Mouse (Mus musculus): ENCODE measurements around the gene AB124611. TPM values are rescaled to one million over a fixed set of nuclear protein-coding genes. Genes with fewer than 3 reads are reported as not detected.
"Not testable (repeated sequence)": the region's sequence is repeated elsewhere in the genome, so short reads cannot be mapped to it uniquely, and the experiment has no call there.

The AB124611 gene
- polyA plus RNA-seq (2014; fragmentation: Nextera tagmentation; extraction: Ambion mirVana), result 5.9 and 6.0 TPM in 2 replicates

- H3K9ac ChIP-seq (replicated peaks; ENCODE audit: low read depth, low read length), result no peak within 1 kb of the TSS
- no peaks in the 10 kb centered on the region for H3K9me3 ChIP-seq (ENCODE audit: control insufficient read depth, low read depth, low read length)
- peak within 1 kb of the TSS; percentile 21; the same call in 1 of the 2 replicates for H3K27ac ChIP-seq (ENCODE audit: low read length)
- 54% methylated on average over 14 of the region's 14 CpGs for WGBS
- ATAC-seq (ENCODE audit: insufficient number of reproducible peaks, insufficient read depth, low FRiP score, low read depth), result no peak
- H3K4me2 ChIP-seq (replicated peaks; ENCODE audit: low read depth, low read length), result no peak within 1 kb of the TSS
- H3K4me1 ChIP-seq (ENCODE audit: control insufficient read depth, insufficient read depth, low read length), result no peaks in the 10 kb centered on the region
- no peaks in the 10 kb centered on the region for H3K27me3 ChIP-seq (ENCODE audit: control insufficient read depth, insufficient read depth, low read length)
- H3K36me3 ChIP-seq (ENCODE audit: control insufficient read depth, insufficient read depth, low read length), result no peaks in the 10 kb centered on the region
- no peak within 1 kb of the TSS for H3K4me3 ChIP-seq (ENCODE audit: low read depth, low read length)
These were observed at the start of gene AB124611 for GRCm38 (mm10) chr9:21525937-21526633. Gene AB124611, plus strand, starts transcription at chr9:21526176.

- Histone ChIP-seq H3K4me3 (ENCODE audit: low read depth, low read length) (no peak overlapping the region), H3K4me1 (ENCODE audit: control insufficient read depth, insufficient read depth, low read length) (no peaks in the 10 kb centered on the region), H3K9ac (replicated peaks; ENCODE audit: low read depth, low read length) (no peak overlapping the region), H3K36me3 (ENCODE audit: control insufficient read depth, insufficient read depth, low read length) (peaks cover 73% of the 10 kb centered on the region), H3K27me3 (ENCODE audit: control insufficient read depth, insufficient read depth, low read length) (no peaks in the 10 kb centered on the region), H3K27ac (ENCODE audit: low read length) (no peak overlapping the region), H3K9me3 (ENCODE audit: control insufficient read depth, low read depth, low read length) (no peaks in the 10 kb centered on the region), H3K4me2 (replicated peaks; ENCODE audit: low read depth, low read length) (no peak overlapping the region)
- 95% methylated on average over 6 of the region's 6 CpGs for WGBS
- ATAC-seq (ENCODE audit: insufficient number of reproducible peaks, insufficient read depth, low FRiP score, low read depth), result no peak
These were observed 48.3 kb upstream of the AB124611 start for GRCm38 (mm10) chr9:21477707-21478106.

GRCm38 (mm10) chr9:21484065-21484464 lies 41.9 kb upstream of the AB124611 start:
- Histone ChIP-seq H3K27me3 (ENCODE audit: control insufficient read depth, insufficient read depth, low read length) (no peaks in the 10 kb centered on the region), H3K36me3 (ENCODE audit: control insufficient read depth, insufficient read depth, low read length) (peaks cover 41% of the 10 kb centered on the region), H3K4me2 (replicated peaks; ENCODE audit: low read depth, low read length) (no peak overlapping the region), H3K4me1 (ENCODE audit: control insufficient read depth, insufficient read depth, low read length) (no peaks in the 10 kb centered on the region), H3K27ac (ENCODE audit: low read length) (no peak overlapping the region), H3K4me3 (ENCODE audit: low read depth, low read length) (no peak overlapping the region), H3K9ac (replicated peaks; ENCODE audit: low read depth, low read length) (no peak overlapping the region), H3K9me3 (ENCODE audit: control insufficient read depth, low read depth, low read length) (no peaks in the 10 kb centered on the region)
- WGBS, result 93% methylated on average over 4 of the region's 4 CpGs
- ATAC-seq (ENCODE audit: insufficient number of reproducible peaks, insufficient read depth, low FRiP score, low read depth), result no peak

- H3K9ac ChIP-seq (replicated peaks; ENCODE audit: low read depth, low read length); H3K9me3 ChIP-seq (ENCODE audit: control insufficient read depth, low read depth, low read length); H3K27me3 ChIP-seq (ENCODE audit: control insufficient read depth, insufficient read depth, low read length); ATAC-seq (ENCODE audit: insufficient number of reproducible peaks, insufficient read depth, low FRiP score, low read depth); H3K4me3 ChIP-seq (ENCODE audit: low read depth, low read length); H3K4me2 ChIP-seq (replicated peaks; ENCODE audit: low read depth, low read length); H3K27ac ChIP-seq (ENCODE audit: low read length); H3K4me1 ChIP-seq (ENCODE audit: control insufficient read depth, insufficient read depth, low read length): not testable (repeated sequence)
- peaks cover 20% of the 10 kb centered on the region for H3K36me3 ChIP-seq (ENCODE audit: control insufficient read depth, insufficient read depth, low read length)
- WGBS, result 96% methylated on average over 1 of the region's 2 CpGs
These were observed 37.7 kb upstream of the AB124611 start for GRCm38 (mm10) chr9:21488246-21488645.

GRCm38 (mm10) chr9:21490696-21491095 lies 35.3 kb upstream of the AB124611 start:
- WGBS, result 87% methylated on average over 9 of the region's 9 CpGs
- Histone ChIP-seq H3K27ac (ENCODE audit: low read length) (no peak overlapping the region), H3K9me3 (ENCODE audit: control insufficient read depth, low read depth, low read length) (no peaks in the 10 kb centered on the region), H3K36me3 (ENCODE audit: control insufficient read depth, insufficient read depth, low read length) (peaks cover 13% of the 10 kb centered on the region), H3K4me2 (replicated peaks; ENCODE audit: low read depth, low read length) (no peak overlapping the region), H3K9ac (replicated peaks; ENCODE audit: low read depth, low read length) (no peak overlapping the region), H3K4me1 (ENCODE audit: control insufficient read depth, insufficient read depth, low read length) (no peaks in the 10 kb centered on the region), H3K27me3 (ENCODE audit: control insufficient read depth, insufficient read depth, low read length) (no peaks in the 10 kb centered on the region), H3K4me3 (ENCODE audit: low read depth, low read length) (no peak overlapping the region)
- no peak for ATAC-seq (ENCODE audit: insufficient number of reproducible peaks, insufficient read depth, low FRiP score, low read depth)

GRCm38 (mm10) chr9:21493907-21494306 lies 32.1 kb upstream of the AB124611 start:
- no peak overlapping the region for H3K27ac ChIP-seq (ENCODE audit: low read length)
- no peak overlapping the region for H3K4me3 ChIP-seq (ENCODE audit: low read depth, low read length)
- no peaks in the 10 kb centered on the region for H3K9me3 ChIP-seq (ENCODE audit: control insufficient read depth, low read depth, low read length)
- H3K36me3 ChIP-seq (ENCODE audit: control insufficient read depth, insufficient read depth, low read length), result peaks cover 14% of the 10 kb centered on the region; the same call in 1 of the 2 replicates
- no peak overlapping the region for H3K9ac ChIP-seq (replicated peaks; ENCODE audit: low read depth, low read length)
- no peaks in the 10 kb centered on the region for H3K27me3 ChIP-seq (ENCODE audit: control insufficient read depth, insufficient read depth, low read length)
- no peak overlapping the region for H3K4me2 ChIP-seq (replicated peaks; ENCODE audit: low read depth, low read length)
- 64% methylated on average over 2 of the region's 2 CpGs for WGBS
- ATAC-seq (ENCODE audit: insufficient number of reproducible peaks, insufficient read depth, low FRiP score, low read depth), result no peak
- H3K4me1 ChIP-seq (ENCODE audit: control insufficient read depth, insufficient read depth, low read length), result no peaks in the 10 kb centered on the region

- Histone ChIP-seq H3K27me3 (ENCODE audit: control insufficient read depth, insufficient read depth, low read length) (no peaks in the 10 kb centered on the region), H3K4me3 (ENCODE audit: low read depth, low read length) (no peak overlapping the region), H3K36me3 (ENCODE audit: control insufficient read depth, insufficient read depth, low read length) (peaks cover 19% of the 10 kb centered on the region), H3K4me1 (ENCODE audit: control insufficient read depth, insufficient read depth, low read length) (no peaks in the 10 kb centered on the region), H3K9me3 (ENCODE audit: control insufficient read depth, low read depth, low read length) (no peaks in the 10 kb centered on the region), H3K4me2 (replicated peaks; ENCODE audit: low read depth, low read length) (no peak overlapping the region), H3K9ac (replicated peaks; ENCODE audit: low read depth, low read length) (no peak overlapping the region), H3K27ac (ENCODE audit: low read length) (no peak overlapping the region)
- WGBS, result 82% methylated on average over 9 of the region's 9 CpGs
- ATAC-seq (ENCODE audit: insufficient number of reproducible peaks, insufficient read depth, low FRiP score, low read depth), result no peak
These were observed 31.2 kb upstream of the AB124611 start for GRCm38 (mm10) chr9:21494726-21495125.

GRCm38 (mm10) chr9:21496308-21497049 lies 29.5 kb upstream of the AB124611 start:
- Histone ChIP-seq H3K27me3 (ENCODE audit: control insufficient read depth, insufficient read depth, low read length) (no peaks in the 10 kb centered on the region), H3K27ac (ENCODE audit: low read length) (no peak overlapping the region), H3K9me3 (ENCODE audit: control insufficient read depth, low read depth, low read length) (no peaks in the 10 kb centered on the region), H3K36me3 (ENCODE audit: control insufficient read depth, insufficient read depth, low read length) (peaks cover 23% of the 10 kb centered on the region), H3K4me3 (ENCODE audit: low read depth, low read length) (no peak overlapping the region), H3K9ac (replicated peaks; ENCODE audit: low read depth, low read length) (no peak overlapping the region), H3K4me2 (replicated peaks; ENCODE audit: low read depth, low read length) (no peak overlapping the region), H3K4me1 (ENCODE audit: control insufficient read depth, insufficient read depth, low read length) (no peaks in the 10 kb centered on the region)
- no peak for ATAC-seq (ENCODE audit: insufficient number of reproducible peaks, insufficient read depth, low FRiP score, low read depth)
- WGBS, result 83% methylated on average over 19 of the region's 19 CpGs
